Mouse (Mus musculus): ENCODE measurements at regions not wholly inside any gene's neighbourhood (a gene's known extent, or its start where the extent isn't known, plus 50 kb on each side); places are given as distances from the start of the nearest gene placed in this dataset.

- DNase-seq (ENCODE audit: low spot score in 2 of 2) = no peak
These were observed 150.2 kb downstream of the Usp46 start for GRCm38 (mm10) chr5:73918011-73918410.

GRCm38 (mm10) chr5:73919936-73920335 is 148.3 kb downstream of the Usp46 start:
- DNase-seq (ENCODE audit: low spot score in 2 of 2) = no peak

- DNase-seq (ENCODE audit: low spot score in 2 of 2) = no peak
These were observed 140.7 kb downstream of the Usp46 start for GRCm38 (mm10) chr5:73927534-73927933.

GRCm38 (mm10) chr5:73928691-73929090 is 139.5 kb downstream of the Usp46 start:
- no peak for DNase-seq (ENCODE audit: low spot score in 2 of 2)

- DNase-seq (ENCODE audit: low spot score in 2 of 2) = peak; percentile 12 to 16
These were observed 138.0 kb downstream of the Usp46 start for GRCm38 (mm10) chr5:73930205-73930604.

- no peak for DNase-seq (ENCODE audit: low spot score in 2 of 2)
These were observed 130.4 kb downstream of the Usp46 start for GRCm38 (mm10) chr5:73937799-73938198.

- no peak for DNase-seq (ENCODE audit: low spot score in 2 of 2)
These were observed 129.8 kb downstream of the Usp46 start for GRCm38 (mm10) chr5:73938450-73938849.

- no peak for DNase-seq (ENCODE audit: low spot score in 2 of 2)
These were observed 125.3 kb downstream of the Usp46 start for GRCm38 (mm10) chr5:73942950-73943349.

GRCm38 (mm10) chr5:73945671-73946070 is 122.6 kb downstream of the Usp46 start:
- DNase-seq (ENCODE audit: low spot score in 2 of 2) = no peak

- DNase-seq (ENCODE audit: low spot score in 2 of 2) = no peak
These were observed 122.1 kb downstream of the Usp46 start for GRCm38 (mm10) chr5:73946164-73946563.

- no peak for DNase-seq (ENCODE audit: low spot score in 2 of 2)
These were observed 120.0 kb downstream of the Usp46 start for GRCm38 (mm10) chr5:73948031-73948899.
